Mouse (Mus musculus) CH12.LX (cell line): ENCODE results near the gene Fkbp15.

Source experiments
- CTCF ChIP-seq, 2 experiments: IDR thresholded peaks in 1 of 2; conservative IDR thresholded peaks in 1 of 2; 2 replicates each; pipeline ENCODE4 v1.5.1; 2011 to 2012; ENCODE audit warnings: low read depth in 2 of 2, low read length in 2 of 2, improper control_type of control experiment in 1 of 2, inconsistent platforms in 1 of 2, mild to moderate bottlenecking in 1 of 2, moderate library complexity in 1 of 2
- JUN ChIP-seq: IDR thresholded peaks from 2 replicates; pipeline ENCODE4 v1.6.1; 2011; ENCODE audit warnings: low read depth, mild to moderate bottlenecking, low read length, improper control_type of control experiment, moderate library complexity; ENCODE audit not compliant: insufficient read depth
- JUND ChIP-seq: conservative IDR thresholded peaks from 2 replicates; pipeline ENCODE4 v1.6.1; 2011; ENCODE audit warnings: low read depth, low read length, improper control_type of control experiment
- POLR2A ChIP-seq: IDR thresholded peaks from 2 replicates; pipeline ENCODE4 v1.6.1; 2011; ENCODE audit warnings: low read depth, mild to moderate bottlenecking, improper control_type of control experiment, low read length
- RAD21 ChIP-seq: IDR thresholded peaks from 2 replicates; pipeline ENCODE4 v1.6.1; 2011; ENCODE audit warnings: low read depth, mild to moderate bottlenecking, low read length, improper control_type of control experiment, moderate library complexity
- SMC3 ChIP-seq: IDR thresholded peaks from 2 replicates; pipeline ENCODE4 v1.6.1; 2011; ENCODE audit warnings: low read depth, low read length, improper control_type of control experiment
- USF1 ChIP-seq: IDR thresholded peaks from 2 replicates; pipeline ENCODE4 v1.6.1; 2014; ENCODE audit warnings: low read depth, mild to moderate bottlenecking, inconsistent platforms, low read length, improper control_type of control experiment

GRCm38 (mm10) chr4:62385439-62385838, 25.1 kb upstream of the Fkbp15 start:
- TF ChIP-seq RAD21 (no peak), CTCF (conservative IDR thresholded peaks at IDR 0.05 in 1 of 2, IDR thresholded peaks at IDR 0.05 in 1 of 2; ENCODE audit: low read depth in 2 of 2, low read length in 2 of 2) (no peak), JUND (no peak), JUN (no peak), SMC3 (no peak), USF1 (no peak), POLR2A (no peak)
